Mouse (Mus musculus) heart, adult 8-10 months (tissue): ENCODE results near the gene Spata21. TPM values are rescaled to one million over a fixed set of nuclear protein-coding genes. Genes with fewer than 3 reads are reported as not detected.
A peak's percentile ranks its signal among the peaks of the same experiment; 100 is the strongest.

Experiments used
- DNase-seq: peaks from one replicate; pipeline ENCODE4 v3.0.0; 2022; ENCODE audit warnings: low spot score
- total RNA-seq, 4 experiments: library from RNA; stranded (reverse); gene quantifications; 2 replicates each; pipeline ENCODE4 v1.2.4; 2022

Gene Spata21
- not detected for total RNA-seq

- DNase-seq, result no peak
These were observed at the start of gene Spata21 for GRCm38 (mm10) chr4:141088033-141088432. Spata21 (plus strand) TSS chr4:141088333.

GRCm38 (mm10) chr4:141041117-141041516, 47.0 kb upstream of the Spata21 start:
- DNase-seq, result no peak

GRCm38 (mm10) chr4:141044816-141045215, 43.3 kb upstream of the Spata21 start:
- DNase-seq, result no peak

- no peak for DNase-seq
These were observed 39.2 kb upstream of the Spata21 start for GRCm38 (mm10) chr4:141048810-141049475.

GRCm38 (mm10) chr4:141049476-141049835, 38.7 kb upstream of the Spata21 start:
- DNase-seq, result no peak

GRCm38 (mm10) chr4:141052442-141052841, 35.7 kb upstream of the Spata21 start:
- DNase-seq, result no peak

GRCm38 (mm10) chr4:141053138-141053537, 35.0 kb upstream of the Spata21 start:
- no peak for DNase-seq

GRCm38 (mm10) chr4:141053568-141054161, 34.5 kb upstream of the Spata21 start:
- no peak for DNase-seq

GRCm38 (mm10) chr4:141056970-141057369, 31.2 kb upstream of the Spata21 start:
- DNase-seq, result no peak

- no peak for DNase-seq
These were observed 29.3 kb upstream of the Spata21 start for GRCm38 (mm10) chr4:141058835-141059234.

GRCm38 (mm10) chr4:141059616-141060425, 28.3 kb upstream of the Spata21 start:
- no peak for DNase-seq

- DNase-seq, result peak; percentile 98
These were observed 27.5 kb upstream of the Spata21 start, which contains the start of gene Crocc for GRCm38 (mm10) chr4:141060426-141061301. Crocc (minus strand) TSS chr4:141060550.

- no peak for DNase-seq
These were observed 24.0 kb upstream of the Spata21 start for GRCm38 (mm10) chr4:141064104-141064659.

GRCm38 (mm10) chr4:141065123-141065522, 23.0 kb upstream of the Spata21 start:
- peak; percentile 67 for DNase-seq

- no peak for DNase-seq
These were observed 21.2 kb upstream of the Spata21 start for GRCm38 (mm10) chr4:141066709-141067515.

- no peak for DNase-seq
These were observed 20.6 kb upstream of the Spata21 start for GRCm38 (mm10) chr4:141067516-141068046.

- DNase-seq, result no peak
These were observed 19.5 kb upstream of the Spata21 start for GRCm38 (mm10) chr4:141068655-141069054.

GRCm38 (mm10) chr4:141069731-141070130, 18.4 kb upstream of the Spata21 start:
- peak; percentile 36 for DNase-seq

- DNase-seq, result no peak
These were observed 15.6 kb upstream of the Spata21 start for GRCm38 (mm10) chr4:141072502-141072901.

GRCm38 (mm10) chr4:141073661-141074060, 14.5 kb upstream of the Spata21 start:
- peak; percentile 64 for DNase-seq
